Mouse (Mus musculus) testis, adult 2 months (tissue): ENCODE data around the gene Cenpm. TPM values are rescaled to one million over a fixed set of nuclear protein-coding genes. Genes with fewer than 3 reads are reported as not detected.

Source experiments
- H3K27ac ChIP-seq: fragments of 200-500 bp; 2 replicates; pipeline ENCODE4 v1.5.1; 2012; ENCODE audit warnings: low read depth, low read length; ENCODE audit not compliant: control insufficient read depth, insufficient read depth
- H3K27me3 ChIP-seq: fragments of 200-500 bp; 2 replicates; pipeline ENCODE4 v1.6.1; 2012; ENCODE audit warnings: mild to moderate bottlenecking, low read length, moderate library complexity; ENCODE audit not compliant: control insufficient read depth, insufficient read depth
- H3K36me3 ChIP-seq: fragments of 200-500 bp; 2 replicates; pipeline ENCODE4 v1.6.1; 2012; ENCODE audit warnings: mild to moderate bottlenecking, low read length; ENCODE audit not compliant: control insufficient read depth, insufficient read depth
- H3K4me1 ChIP-seq: fragments of 200-500 bp; 2 replicates; pipeline ENCODE4 v1.6.1; 2012; ENCODE audit warnings: low read length; ENCODE audit not compliant: control insufficient read depth, insufficient read depth
- H3K4me3 ChIP-seq: fragments of 200-500 bp; 2 replicates; pipeline ENCODE4 v1.5.1; 2012; ENCODE audit warnings: low read depth, mild to moderate bottlenecking, low read length, moderate library complexity, mixed read lengths; ENCODE audit not compliant: control insufficient read depth
- CTCF ChIP-seq: fragments of 200-500 bp; IDR thresholded peaks from 2 replicates; pipeline ENCODE4 v1.5.1; 2012; ENCODE audit warnings: low read depth, mild to moderate bottlenecking, inconsistent platforms, low read length, moderate library complexity; ENCODE audit not compliant: control insufficient read depth, insufficient read depth, insufficient replicate concordance
- POLR2A ChIP-seq: fragments of 200-500 bp; IDR thresholded peaks from 2 replicates; pipeline ENCODE4 v1.6.1; 2012; ENCODE audit warnings: low read depth, mild to moderate bottlenecking, inconsistent platforms, low read length, moderate library complexity; ENCODE audit not compliant: control insufficient read depth
- polyA plus RNA-seq: library from polyadenylated mRNA; depleted of rRNA; stranded (reverse); fragments of >200 nt; gene quantifications from 2 replicates; pipeline ENCODE4 v1.2.3, GENCODE M21; 2012

The Cenpm gene
- polyA plus RNA-seq, 1 experiment, result 14.6 TPM

DNA sequence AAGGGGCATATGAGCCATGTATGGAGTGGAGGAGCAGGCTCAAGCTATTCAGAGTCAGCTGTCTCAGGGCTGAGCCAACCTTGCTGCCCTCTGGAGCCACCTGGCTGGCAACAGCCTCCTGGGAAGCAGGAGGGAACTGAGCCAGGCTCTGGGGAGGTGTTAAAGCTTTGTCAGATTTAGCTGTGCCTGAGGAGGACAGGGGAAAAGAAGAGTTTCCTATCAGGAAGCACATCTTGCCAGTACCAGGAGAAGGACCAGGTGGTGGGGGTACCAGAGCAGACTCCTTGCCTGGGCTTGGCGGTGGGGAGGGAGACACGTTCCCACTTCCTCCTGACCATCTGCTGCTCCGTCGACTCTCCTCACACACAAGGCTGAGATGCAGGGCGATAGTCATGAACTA, 33.0 kb upstream of the Cenpm start:
- Histone ChIP-seq H3K27ac (no peak overlapping the region), H3K36me3 (no peaks in the 10 kb centered on the region), H3K4me1 (peaks cover 12% of the 10 kb centered on the region), H3K27me3 (no peaks in the 10 kb centered on the region), H3K4me3 (no peak overlapping the region)
- TF ChIP-seq POLR2A (no peak), CTCF (no peak)

DNA sequence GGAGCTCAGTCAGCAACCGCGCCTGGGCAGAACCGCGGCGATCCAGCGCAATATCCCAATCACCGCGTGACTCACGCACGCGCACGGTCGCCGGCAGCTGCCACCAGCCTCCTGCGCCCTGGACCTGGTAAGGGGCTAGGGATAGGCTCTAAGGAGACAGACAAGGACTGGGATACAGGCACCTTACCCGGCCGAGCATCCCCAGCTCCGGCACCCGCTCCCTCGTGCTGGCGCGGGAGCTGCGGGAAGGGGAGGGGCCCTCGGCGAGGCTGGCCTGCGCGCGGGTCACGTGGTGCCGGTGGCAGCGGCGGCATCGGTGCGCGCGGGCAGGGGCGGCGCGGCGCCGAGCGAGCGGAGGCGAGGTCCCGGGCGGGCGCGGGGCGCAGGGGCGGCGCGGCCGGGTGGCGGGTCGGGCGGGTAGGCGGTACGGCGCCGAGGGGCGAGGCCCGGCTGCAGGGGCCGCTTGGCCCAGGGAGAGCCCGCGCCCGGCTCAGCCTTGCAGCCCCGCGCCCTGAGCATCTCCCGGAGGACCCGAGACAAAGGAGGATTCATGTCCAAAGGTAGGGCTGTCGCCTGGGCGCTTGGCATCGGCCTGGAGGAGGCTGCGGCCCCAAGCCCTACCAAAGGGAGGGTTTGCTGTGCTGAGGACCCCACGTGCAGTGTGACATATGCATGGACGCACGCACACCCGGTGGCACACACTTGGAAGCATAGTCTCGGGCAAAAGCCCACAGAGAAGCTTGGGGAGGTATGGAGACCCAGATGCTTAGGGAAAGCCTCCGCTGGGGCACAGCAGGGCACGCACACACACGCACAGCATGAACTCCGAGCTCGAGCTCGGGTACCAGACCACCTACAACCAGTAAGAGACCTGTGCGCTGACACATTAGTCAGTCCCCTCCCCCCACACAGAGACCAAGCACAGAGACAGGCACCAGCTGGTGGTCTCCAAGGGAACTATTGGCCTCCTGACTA, 30.7 kb upstream of the Cenpm start:
- Histone ChIP-seq H3K4me3 (peak overlapping the region; percentile 76), H3K27me3 (no peaks in the 10 kb centered on the region), H3K27ac (no peak overlapping the region), H3K4me1 (peaks cover 12% of the 10 kb centered on the region), H3K36me3 (no peaks in the 10 kb centered on the region)
- no peak for TF ChIP-seq CTCF
- TF ChIP-seq POLR2A, result no peak

DNA sequence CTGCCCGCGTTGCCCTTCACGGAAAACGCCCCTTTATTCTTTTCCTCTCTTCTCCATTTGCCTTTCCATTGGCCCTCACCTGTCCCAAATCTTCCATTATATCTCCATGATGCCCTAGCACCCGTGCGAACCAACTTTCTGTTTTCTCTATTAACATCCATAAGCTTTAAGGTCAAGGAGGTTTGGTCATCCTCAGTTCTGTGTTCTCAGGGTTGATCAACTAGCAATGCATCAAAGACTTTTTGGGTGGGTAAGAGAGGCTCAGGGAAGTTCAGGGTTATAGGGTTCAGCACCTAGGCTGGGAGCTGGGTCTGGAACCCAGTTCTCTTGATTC, 30.0 kb upstream of the Cenpm start, which contains the start of gene Sept3:
Gene Sept3 (plus strand): TSS at position 301 of the 334 bp plus-strand sequence.
- Histone ChIP-seq H3K27me3 (no peaks in the 10 kb centered on the region), H3K36me3 (no peaks in the 10 kb centered on the region), H3K4me3 (peak within 1 kb of the TSS; percentile 76), H3K4me1 (peaks cover 12% of the 10 kb centered on the region), H3K27ac (no peak within 1 kb of the TSS)
- no peak for TF ChIP-seq CTCF
- no peak for TF ChIP-seq POLR2A

DNA sequence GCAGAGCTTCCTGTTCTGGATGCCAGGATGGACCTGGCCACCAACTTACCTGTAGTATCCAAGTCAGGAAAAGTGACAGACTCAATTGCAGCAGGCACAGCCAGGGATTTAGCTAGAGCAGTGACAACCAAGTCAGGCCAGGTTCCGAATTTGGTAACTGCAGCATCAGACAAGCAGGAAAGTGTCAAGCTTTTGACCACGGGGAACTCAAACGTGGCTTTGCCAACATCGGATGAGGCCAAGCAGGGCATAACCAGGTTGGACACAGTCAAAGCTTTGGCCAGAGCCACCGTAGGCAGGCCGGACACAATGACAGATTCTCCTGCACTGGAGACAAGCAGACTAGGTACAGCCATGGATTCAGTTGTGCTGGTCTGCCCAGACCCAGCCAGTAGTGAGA, 27.7 kb upstream of the Cenpm start:
- H3K36me3 ChIP-seq, result no peaks in the 10 kb centered on the region
- no peak overlapping the region for H3K27ac ChIP-seq
- H3K27me3 ChIP-seq, result no peaks in the 10 kb centered on the region
- H3K4me3 ChIP-seq, result no peak overlapping the region
- TF ChIP-seq CTCF, result no peak
- TF ChIP-seq POLR2A, result no peak
- H3K4me1 ChIP-seq, result peaks cover 15% of the 10 kb centered on the region

DNA sequence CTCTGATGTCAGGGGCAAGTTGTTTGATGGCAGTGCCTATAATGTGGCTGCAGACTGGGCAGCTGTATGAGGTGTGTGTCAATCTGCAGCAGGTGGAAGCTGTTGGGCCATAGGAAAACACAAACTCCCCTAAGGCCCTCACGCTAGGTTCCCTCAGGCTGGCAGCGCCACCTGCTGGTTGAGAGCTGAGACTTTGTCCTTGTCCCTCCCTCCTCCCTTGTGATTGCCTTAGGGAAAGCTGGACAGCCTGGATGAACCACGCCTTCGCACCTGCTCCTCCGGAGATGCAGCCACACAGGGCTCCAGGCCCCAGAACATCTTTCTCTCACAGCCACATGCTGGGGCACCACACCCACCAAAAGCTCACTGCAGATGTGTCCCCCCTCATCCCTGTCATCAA, 26.7 kb upstream of the Cenpm start:
- Histone ChIP-seq H3K4me1 (peaks cover 15% of the 10 kb centered on the region), H3K36me3 (no peaks in the 10 kb centered on the region), H3K4me3 (no peak overlapping the region), H3K27me3 (no peaks in the 10 kb centered on the region), H3K27ac (no peak overlapping the region)
- TF ChIP-seq POLR2A (no peak), CTCF (peak; percentile 84; the same call in 1 of the 2 replicates)

DNA sequence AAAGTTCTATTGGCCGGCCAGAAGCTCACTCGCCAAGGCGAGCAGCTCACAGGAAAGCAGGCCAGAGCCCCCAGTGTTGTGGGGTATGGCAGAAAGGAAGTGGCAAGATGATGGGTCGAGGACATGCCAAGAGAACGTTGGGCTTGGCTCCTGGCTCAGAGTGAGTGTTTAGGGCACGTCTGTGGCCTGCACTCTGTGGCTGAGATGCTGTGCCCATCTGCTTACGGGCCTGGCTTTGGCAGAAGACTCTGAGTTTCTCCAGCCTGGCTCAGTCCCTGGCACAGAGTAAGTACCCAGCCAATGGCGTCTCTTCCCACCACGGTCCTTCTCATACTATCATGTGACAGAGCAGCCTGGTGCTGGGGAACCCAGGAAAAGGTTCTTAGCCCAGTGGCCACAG, 24.2 kb upstream of the Cenpm start:
- Histone ChIP-seq H3K27ac (no peak overlapping the region; the same call in 1 of the 2 replicates), H3K4me1 (peaks cover 3% of the 10 kb centered on the region)
- TF ChIP-seq CTCF, result no peak
- no peak for TF ChIP-seq POLR2A

DNA sequence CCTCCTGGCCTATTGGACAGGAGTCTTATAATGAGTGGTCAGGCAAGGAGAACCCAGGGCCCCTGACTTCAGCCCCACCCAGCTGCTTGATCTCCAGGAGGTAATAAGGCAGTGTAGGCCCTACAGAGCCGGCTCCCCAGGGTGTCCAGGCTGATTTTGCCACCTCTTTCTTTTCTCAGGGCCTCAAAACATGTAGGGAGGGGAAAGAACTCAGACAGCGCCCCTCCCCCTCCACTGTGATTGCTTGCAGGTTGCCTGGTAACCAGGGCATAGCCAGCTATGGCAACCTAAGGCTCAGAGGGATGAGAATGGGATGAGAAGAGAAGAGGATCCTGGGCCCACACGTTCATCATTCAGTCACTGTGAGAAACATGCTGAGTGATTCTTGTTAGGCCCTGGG, 23.6 kb upstream of the Cenpm start:
- H3K36me3 ChIP-seq, result no peaks in the 10 kb centered on the region
- TF ChIP-seq CTCF (no peak), POLR2A (peak; percentile 47; the same call in 1 of the 2 replicates)

More for the DNA sequence above, 24.2 kb upstream of the Cenpm start:
- Histone ChIP-seq H3K36me3 (no peaks in the 10 kb centered on the region), H3K27me3 (no peaks in the 10 kb centered on the region), H3K4me3 (peak overlapping the region; percentile 76)

More for the DNA sequence above, 23.6 kb upstream of the Cenpm start:
- Histone ChIP-seq H3K27me3 (no peaks in the 10 kb centered on the region), H3K27ac (no peak overlapping the region; the same call in 1 of the 2 replicates), H3K4me3 (peak overlapping the region; percentile 76), H3K4me1 (peaks cover 3% of the 10 kb centered on the region)
